Mouse (Mus musculus) activated CD4-positive, CD25-positive, alpha-beta regulatory T cell, adult 9 weeks (primary cell): ENCODE data around the gene Gm28360. TPM values are rescaled to one million over a fixed set of nuclear protein-coding genes. Genes with fewer than 3 reads are reported as not detected.

Experiments used
- polyA plus RNA-seq: library from polyadenylated mRNA; unstranded; fragments of 100-300 nt; shearing (Covaris generic); gene quantifications from one replicate; pipeline ENCODE4 v1.2.1, GENCODE M21; 2017

Gene Gm28360
- not detected for polyA plus RNA-seq

DNA sequence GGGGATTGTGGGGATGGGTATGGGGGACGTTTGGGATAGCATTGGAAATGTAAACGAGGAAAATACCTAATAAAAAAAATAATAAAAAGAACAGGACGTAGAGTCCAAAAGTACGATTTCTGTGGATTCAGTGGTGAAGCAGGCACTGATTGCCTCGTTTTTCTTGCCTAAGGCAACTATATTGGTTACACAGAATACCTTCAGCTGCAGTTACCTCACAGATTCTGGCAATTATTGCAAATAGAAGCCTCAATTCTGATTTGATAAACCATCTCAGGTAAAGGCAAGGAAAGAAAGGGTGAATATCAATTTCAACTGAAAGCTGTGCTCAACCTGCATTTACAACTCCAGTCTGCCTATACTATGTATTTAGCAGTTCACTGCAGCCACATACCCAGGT lies at the start of gene Gm28360:
Gm28360 (plus strand) TSS at position 301 of the 400 bp plus-strand sequence.

DNA sequence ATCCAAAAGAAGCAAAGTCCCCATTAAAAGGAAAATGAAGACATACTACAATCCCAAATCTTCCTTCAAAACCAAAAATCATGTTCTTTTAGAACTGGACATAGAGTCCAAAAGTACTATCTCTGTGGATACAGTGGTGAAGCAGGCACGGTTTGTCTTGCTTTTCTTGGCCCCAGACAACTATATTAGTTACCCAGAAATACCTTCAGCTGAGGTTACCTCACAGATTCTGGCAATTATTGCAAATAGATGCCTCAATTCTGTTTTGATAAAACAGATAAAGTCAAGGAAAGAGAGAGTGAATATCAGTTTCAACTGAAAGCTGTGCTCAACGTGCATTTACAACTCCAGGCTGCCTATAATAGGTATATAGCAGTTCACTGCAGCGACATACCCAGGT lies 49.0 kb upstream of the Gm28360 start, which contains the start of gene B020011L13Rik:
B020011L13Rik (plus strand) TSS at position 301 of the 400 bp plus-strand sequence.

Other genes with a start within 250 kb of the Gm28360 start
- not detected for gene Gm28363, start 132.9 kb upstream of the Gm28360 start, polyA plus RNA-seq
- gene B020011L13Rik, start 48.9 kb upstream of the Gm28360 start, polyA plus RNA-seq: not detected
- gene Gm28168, start 97.9 kb downstream of the Gm28360 start, polyA plus RNA-seq: not detected
- not detected for gene Gm7145, start 135.9 kb downstream of the Gm28360 start, polyA plus RNA-seq